Mouse (Mus musculus) liver, adult (tissue): ENCODE results near the gene Ptprm.

Experiments
- GATA4 ChIP-seq: IDR thresholded peaks from 2 replicates; pipeline ENCODE4 v1.6.1; 2014; ENCODE audit warnings: mild to moderate bottlenecking, low read length; ENCODE audit not compliant: insufficient replicate concordance

Ptprm gene

DNA sequence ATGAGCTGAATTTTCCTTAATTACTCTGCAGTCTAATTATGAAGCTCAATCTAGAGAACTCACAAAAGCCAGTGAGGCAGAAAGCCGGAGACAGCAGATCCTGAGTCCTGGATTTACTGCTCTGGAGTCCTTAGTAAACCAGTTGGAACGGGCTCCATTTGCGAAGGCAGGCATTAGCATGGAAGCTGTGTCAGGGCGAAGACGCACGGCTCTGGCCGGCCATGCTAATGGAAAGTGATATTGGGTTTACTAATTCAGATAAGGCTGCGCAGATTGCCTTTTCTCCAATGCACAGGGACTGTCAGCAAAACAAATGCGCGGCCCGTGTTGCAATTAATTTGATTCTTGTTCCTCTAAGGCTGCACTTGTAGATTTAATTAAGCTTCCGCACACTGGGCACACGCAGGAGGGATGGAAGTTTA is 484.7 kb downstream of the Ptprm start:
- no peak for TF ChIP-seq GATA4

DNA sequence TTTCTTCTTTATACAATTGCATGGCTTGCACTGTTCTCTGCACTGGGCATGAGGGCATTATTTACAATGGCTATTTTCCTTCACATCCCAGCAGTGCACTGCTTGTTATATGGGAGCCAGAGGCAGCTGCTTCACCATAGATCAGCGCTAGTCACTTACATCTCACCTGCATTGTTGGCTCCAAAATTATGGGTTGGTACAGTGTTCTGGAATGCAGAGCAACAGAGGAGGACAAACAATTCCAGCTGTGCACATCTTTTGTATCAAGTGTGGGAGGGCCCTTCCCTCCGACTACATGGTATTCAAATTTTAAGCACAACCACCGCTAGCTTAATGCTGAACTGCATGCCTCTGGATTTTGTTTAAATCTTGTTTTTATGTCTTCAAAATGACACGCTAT is 489.8 kb downstream of the Ptprm start:
- no peak for TF ChIP-seq GATA4

DNA sequence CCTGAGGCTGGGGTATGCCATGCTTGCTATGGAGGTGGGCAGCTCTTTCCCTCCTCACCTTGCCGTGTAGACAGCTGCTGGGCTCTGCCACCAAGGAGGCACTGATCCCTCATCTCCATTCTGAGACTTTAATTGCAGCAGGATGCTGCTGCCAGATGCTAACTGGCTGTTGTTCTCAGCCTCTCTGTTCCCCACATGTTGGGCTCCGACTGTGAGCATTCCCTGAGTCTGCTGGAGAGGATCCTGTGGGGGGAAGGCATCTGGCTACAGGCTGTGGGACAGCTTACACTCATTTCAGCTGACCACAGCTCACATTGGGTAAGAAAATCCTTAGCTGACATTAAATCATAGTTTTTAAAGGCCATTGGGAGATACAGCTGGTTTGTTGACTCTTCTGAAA is 492.7 kb downstream of the Ptprm start:
- TF ChIP-seq GATA4: no peak

DNA sequence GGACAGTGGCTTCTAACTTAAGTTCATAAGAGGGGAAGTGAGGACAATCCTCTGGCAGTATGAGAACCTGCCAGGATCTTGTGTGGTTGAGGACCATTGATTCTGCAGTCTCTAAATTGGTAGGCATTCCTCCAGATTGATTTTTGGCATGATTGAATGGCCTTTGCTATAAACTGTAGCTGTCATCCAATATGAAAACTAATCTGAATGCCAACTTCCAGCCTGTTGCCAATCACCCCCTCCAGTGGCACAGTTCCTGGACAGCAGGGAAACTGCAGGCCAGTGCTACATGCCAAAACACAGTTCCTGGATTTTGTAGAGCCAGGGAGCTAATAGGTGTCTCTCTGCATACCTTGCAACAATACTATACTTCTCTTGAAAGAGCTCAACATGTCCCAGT is 495.5 kb downstream of the Ptprm start:
- TF ChIP-seq GATA4: no peak

DNA sequence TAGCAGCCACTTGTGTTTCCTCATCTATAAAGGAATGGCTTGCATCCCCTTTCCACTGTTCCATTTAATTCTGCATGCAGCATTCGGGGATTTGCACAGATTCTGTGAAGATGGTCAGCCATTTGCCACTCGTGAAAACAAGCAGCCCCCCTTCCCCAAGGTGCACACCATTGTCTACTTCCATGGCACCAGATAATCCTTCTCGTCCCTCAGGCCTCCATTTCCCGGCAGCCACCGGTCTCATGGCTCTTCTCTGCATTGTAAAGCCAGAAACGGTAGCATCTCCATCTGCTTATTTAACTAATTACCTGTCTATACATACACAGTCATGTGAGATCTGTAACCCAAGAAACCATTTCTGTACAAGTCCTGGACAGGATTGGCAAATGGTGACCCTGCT is 501.8 kb downstream of the Ptprm start:
- TF ChIP-seq GATA4: no peak

DNA sequence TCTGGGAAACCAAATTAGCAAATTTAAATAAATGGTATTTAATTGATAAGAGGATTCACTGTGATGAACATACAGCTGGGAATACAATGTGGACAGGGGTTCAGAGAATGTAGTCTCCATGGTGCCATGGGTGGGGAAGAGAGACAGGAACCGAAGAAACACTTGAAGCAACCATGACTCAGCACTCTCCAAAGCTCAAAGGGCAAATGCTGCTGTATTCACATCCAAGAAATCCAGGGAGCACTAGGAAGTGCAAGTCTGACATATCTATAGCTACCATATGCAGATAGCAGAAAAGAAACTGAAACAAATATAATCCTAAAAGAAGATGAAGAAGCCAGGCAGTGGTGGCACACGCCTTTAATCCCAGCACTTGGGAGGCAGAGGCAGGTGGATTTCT is 531.9 kb downstream of the Ptprm start:
- no peak for TF ChIP-seq GATA4

DNA sequence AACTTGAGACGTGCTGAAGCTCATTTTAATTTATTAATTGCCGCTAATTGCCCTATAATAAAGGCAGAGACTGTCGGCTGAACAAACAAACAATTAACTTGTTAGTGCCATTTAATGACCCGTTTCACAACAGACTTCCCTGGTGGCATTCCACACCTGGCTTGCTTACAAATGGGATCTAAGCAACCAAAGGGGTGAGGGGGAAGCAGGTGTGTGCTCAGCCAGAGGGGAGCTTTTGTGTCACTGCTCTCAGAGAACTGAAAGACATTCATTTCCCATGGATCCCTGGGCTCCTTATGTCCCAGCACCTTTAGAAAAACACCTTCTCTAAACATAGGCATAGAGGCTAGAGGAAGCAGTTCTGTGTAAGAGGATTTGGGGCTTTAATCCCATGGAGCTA is 536.9 kb downstream of the Ptprm start:
- no peak for TF ChIP-seq GATA4

DNA sequence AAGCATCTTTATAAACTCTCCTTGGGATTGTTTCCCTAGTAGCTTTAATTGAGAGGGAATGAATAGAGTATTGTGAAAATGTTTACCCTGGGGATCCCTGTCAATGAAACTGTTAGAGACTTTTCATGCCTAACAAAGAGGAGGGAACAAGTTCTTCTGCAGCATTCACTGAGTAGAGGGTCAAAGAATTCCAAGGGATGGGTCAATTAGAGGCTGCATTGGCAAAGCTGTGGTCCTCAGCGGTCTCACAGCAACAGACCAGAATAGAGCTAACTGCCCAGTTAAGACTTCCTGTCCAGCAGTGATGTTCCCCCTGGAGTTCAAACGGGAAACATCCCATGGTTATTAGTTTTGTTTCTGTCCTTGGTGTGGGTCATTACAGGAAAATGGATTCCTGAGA is 538.3 kb downstream of the Ptprm start:
- TF ChIP-seq GATA4: no peak

DNA sequence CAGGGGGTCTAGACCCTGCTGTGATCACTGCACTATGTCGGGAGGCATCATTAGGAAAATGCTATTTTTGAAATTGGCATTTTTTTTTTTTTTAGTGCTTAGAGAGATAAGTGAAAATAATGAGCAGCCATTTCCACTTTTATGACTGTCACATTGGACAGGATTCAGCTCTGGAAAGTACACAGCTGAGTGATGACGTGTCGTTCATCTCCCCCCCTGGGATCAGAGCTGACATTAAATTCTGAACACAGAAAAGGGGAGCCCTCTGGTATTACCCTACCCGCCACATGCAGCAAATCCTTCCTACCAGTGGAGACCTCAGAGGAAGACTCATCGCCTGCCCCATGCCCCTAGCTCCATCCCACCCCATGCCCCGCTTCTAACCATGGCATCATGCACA is 540.5 kb downstream of the Ptprm start:
- no peak for TF ChIP-seq GATA4

DNA sequence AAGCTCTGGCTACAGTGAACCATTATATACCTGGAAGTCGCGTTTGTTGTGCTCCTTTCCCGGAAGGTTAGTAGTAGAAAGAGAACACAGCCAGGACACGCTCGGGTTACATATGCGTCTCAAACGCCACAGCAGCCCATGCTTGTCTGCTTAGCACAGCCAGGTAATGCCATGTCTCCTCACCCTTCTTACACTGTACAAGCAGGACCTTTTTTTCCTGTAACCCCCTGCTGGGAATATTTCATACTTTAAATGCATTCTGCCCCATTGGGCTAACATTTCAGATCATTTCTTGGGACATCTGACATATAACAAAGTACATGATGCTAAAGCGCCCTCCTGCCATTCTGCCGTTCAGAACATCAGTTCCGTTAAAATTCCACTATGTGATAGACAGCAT is 540.9 kb downstream of the Ptprm start:
- no peak for TF ChIP-seq GATA4

DNA sequence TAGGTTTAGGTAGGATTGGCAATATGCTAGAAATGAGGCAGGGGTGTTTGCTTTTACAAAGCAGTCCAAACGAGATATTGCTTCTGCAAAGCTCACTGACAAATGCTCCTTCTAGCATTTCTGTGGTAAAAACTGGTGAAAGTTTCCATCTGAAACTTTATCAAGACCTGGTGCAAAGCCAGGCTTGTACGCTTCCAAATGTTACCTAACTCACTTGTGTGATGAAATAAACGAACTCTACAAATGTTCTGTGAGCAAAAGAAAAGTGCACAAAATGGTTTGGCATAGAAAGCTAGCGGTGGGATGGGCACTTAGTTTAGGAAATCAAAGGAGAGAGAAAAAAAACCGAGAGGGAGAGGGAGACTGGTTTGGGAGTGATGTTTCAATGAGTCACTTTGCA is 544.5 kb downstream of the Ptprm start:
- no peak for TF ChIP-seq GATA4

DNA sequence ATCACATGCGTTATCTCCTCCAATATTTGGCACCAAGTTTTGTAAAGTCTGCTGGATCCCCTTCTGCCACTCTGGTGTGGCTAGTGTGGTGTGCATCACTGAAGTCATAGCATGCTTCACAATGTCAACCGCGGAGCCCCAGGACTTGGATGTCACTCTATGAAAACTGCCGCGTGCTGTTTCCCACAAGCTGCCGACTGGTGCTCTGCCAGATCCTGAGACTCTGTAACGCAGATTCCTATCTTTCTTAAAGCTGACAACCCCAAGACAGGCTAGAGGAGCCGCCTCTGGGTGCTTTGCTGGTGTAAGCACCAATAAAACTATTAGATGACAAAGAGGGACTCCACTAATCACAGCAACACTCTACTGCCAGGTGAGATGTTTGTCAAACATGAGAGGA is 546.1 kb downstream of the Ptprm start:
- TF ChIP-seq GATA4: no peak

DNA sequence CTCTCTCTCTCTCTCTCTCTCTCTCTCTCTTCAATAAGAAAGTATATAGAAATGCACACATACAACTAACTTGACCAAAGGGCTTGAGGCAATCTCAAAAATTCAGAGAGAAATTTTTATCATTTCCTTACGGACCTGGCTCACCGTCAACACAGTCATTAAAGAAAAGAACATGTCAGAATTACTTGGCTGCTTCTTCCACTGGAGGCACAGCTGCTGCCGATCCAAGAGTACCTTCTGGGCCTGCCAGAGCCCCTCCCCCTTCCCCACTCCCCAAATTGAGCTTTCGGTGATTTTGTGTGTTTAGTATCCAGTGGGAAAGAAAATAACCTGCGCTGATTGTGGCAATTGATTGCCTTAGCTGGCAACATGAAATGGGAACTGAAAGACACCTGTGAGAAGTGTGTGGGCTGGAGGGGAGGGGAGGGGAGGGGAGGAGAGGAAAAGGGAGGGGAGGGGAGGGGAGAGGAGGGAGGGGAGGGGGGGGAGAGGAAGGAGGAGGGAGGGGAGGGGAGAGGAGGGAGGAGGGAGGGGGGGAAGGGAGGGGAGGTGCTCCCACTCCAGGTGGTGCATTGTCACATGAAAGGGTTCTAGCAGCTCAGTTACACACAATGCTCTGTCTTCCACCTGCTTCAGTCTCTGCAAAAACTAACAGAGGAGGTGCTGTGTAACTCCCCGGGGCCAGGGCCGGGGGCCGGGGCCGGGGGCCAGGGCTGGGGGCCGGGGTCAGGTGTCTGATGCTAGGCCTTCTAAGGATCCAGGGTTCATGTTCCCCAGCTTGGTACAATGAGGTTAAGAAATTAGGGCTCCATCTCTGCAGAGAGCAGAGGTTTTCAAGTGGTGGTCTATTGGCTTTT is 552.2 kb downstream of the Ptprm start:
- TF ChIP-seq GATA4: no peak

DNA sequence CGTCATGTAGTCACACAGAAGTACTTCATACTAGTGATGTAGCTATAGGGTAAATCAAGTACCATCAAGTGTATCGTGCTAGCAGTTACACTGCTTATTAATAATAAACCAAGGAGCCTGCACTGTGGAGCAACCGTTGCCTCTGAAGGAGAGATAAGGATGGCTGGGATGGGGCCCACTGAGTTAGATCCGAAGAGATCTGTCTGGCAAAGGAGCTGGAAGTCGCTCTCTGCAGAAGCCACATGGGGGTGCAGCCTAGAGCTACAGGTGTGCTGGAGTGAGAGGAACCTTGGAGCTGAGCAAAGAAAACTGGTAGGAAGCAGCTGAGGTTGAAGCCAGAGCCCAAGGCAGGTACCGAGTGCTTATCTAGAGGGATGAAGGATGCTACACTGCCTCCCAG is 554.0 kb downstream of the Ptprm start:
- no peak for TF ChIP-seq GATA4

DNA sequence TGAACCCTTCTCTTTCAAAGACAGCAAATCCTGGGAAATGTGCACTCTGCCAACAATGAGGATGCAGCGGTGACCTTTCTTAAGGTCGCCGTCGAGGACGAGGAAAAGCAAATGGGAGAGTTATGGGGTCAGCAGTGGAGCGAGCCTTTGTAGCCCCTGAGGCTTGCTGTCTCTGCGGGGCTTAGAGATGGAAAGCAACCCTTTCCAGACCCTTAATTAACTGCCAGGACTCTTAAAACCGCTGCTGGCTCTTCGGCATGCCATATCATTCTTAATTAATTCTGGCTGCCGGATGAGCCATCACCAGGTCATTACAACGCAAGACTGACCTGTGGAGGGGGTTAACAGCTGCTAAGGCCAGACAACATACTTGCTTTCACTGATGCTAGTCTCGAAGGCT is 568.1 kb downstream of the Ptprm start:
- TF ChIP-seq GATA4: no peak

DNA sequence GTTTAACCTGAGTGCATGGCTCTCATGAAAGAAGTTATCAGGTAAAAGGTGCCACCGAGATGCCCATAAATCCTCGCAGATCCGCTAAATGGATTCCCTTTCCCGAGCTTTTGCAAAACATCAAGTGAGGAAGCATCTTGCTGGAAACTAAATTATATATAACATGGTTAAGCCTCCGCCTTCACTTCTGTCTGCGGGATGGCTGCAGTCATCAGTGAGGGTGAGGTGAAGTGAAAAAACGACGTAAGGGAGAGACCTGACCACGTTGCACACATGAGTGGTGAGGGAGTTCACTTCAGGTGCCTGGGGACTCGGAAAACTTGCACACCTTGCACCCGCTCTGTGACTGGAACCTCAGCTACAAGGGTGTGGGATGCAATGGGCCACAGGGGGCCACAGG is 568.7 kb downstream of the Ptprm start:
- TF ChIP-seq GATA4: no peak

DNA sequence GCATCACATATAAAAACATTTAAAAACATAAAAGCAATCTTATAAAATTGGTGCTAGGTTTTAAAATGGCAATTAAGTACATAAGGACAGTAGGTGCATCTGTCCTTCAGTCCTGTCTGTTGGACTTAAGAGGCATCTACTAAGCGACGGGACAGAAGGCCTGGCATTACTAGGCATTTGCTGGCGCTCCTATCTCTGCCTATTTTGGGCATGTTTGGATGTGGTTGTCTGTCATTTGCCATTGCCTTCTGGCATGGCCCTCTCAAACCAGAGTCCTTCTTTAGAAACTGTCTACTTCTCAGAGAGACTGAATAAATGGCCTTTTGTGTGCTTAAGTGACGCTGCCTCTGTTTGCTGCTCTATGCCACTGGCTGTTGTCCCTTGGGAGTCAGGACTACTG is 570.7 kb downstream of the Ptprm start:
- TF ChIP-seq GATA4: no peak
